Mouse (Mus musculus) forebrain, postnatal 0 days (tissue): Measurements from ENCODE around the gene Sox18. TPM values are rescaled to one million over a fixed set of nuclear protein-coding genes. Genes with fewer than 3 reads are reported as not detected.

ENCODE experiments used
- ATAC-seq: fragments of 200-750 bp; cut with Nextera tagmentation; 2 replicates; pipeline ENCODE4 v1.8.0; 2017; ENCODE audit warnings: mild to moderate bottlenecking, moderate library complexity
- DNase-seq: peaks from one replicate; pipeline ENCODE4 v3.0.0-alpha.2; 2015
- H3K27ac ChIP-seq: fragments of 300-500 bp; sonication (generic); 2 replicates; pipeline ENCODE4 v1.5.1; 2014; ENCODE audit warnings: low read depth, mild to moderate bottlenecking, antibody characterized with exemption, low read length, moderate library complexity, mixed read lengths
- H3K27me3 ChIP-seq: fragments of 300-500 bp; sonication (generic); 2 replicates; pipeline ENCODE4 v1.6.1; 2014; ENCODE audit warnings: mild to moderate bottlenecking, low read length, mixed read lengths; ENCODE audit not compliant: insufficient read depth
- H3K36me3 ChIP-seq: fragments of 300-500 bp; sonication (generic); 2 replicates; pipeline ENCODE4 v1.6.1; 2014; ENCODE audit warnings: mild to moderate bottlenecking, moderate library complexity; ENCODE audit not compliant: insufficient read depth
- H3K4me1 ChIP-seq: fragments of 300-500 bp; sonication (generic); 2 replicates; pipeline ENCODE4 v1.6.1; 2014; ENCODE audit warnings: antibody characterized with exemption; ENCODE audit not compliant: insufficient read depth
- H3K4me2 ChIP-seq: fragments of 300-500 bp; sonication (generic); 2 replicates; pipeline ENCODE4 v1.6.1; 2014; ENCODE audit warnings: low read depth, mild to moderate bottlenecking, moderate library complexity
- H3K4me3 ChIP-seq: fragments of 300-500 bp; sonication (generic); 2 replicates; pipeline ENCODE4 v1.5.1; 2014; ENCODE audit warnings: low read depth, low read length, mixed read lengths
- H3K9ac ChIP-seq: fragments of 300-500 bp; sonication (generic); 2 replicates; pipeline ENCODE4 v1.6.1; 2014; ENCODE audit warnings: mild to moderate bottlenecking
- H3K9me3 ChIP-seq: fragments of 300-500 bp; sonication (generic); 2 replicates; pipeline ENCODE4 v1.6.1; 2016; ENCODE audit warnings: low read length
- CTCF ChIP-seq: sonication (generic); IDR thresholded peaks from 2 replicates; pipeline ENCODE4 v1.5.1; 2016; ENCODE audit warnings: antibody characterized with exemption, control low read depth, low read depth
- WGBS: fragments of 180-500 bp; shearing (Covaris S2); extraction: QIAGEN DNeasy Blood & Tissue Kit; methylation state at CpG from one replicate; pipeline ENCODE4 v1.1.7; 2014; 5-methylcytosine and 5-hydroxymethylcytosine counted together
- polyA plus RNA-seq: library from polyadenylated mRNA; unstranded; fragments of >200 nt; fragmentation: Nextera tagmentation; extraction: Ambion mirVana; gene quantifications from 2 replicates; pipeline ENCODE4 v1.2.1, GENCODE M21; 2015
- total RNA-seq: library from RNA; depleted of rRNA; stranded (reverse); fragments of >200 nt; gene quantifications from 2 replicates; pipeline ENCODE4 v1.2.3, GENCODE M21; 2014; rRNA removed

Gene Sox18
- total RNA-seq = 5.4 and 8.9 TPM in 2 replicates
- polyA plus RNA-seq = 8.6 and 11.1 TPM in 2 replicates

DNA sequence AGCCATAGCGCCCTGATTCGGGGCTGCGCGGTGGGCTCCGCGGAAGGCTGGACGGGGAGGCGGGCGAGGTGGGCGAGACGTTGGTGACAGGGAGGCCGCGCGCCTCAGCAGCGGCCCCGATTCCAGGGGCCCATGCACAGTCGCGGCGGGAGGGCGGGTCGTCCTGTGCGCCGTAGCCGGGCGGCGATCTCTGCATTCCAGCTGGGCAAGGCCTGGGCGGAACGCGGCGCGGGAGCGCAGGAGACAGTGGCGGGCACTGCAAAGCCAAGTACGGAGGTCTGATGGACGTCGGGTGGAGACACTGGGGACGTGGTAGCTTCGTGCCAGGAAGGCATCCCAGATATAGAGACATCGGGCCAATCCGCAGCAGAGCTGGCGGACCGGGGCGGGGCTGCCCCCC, at the start of gene Sox18:
Gene Sox18 (minus strand): TSS at position 315 of the 400 bp plus-strand sequence.
- peaks cover 62% of the 10 kb centered on the region for H3K27me3 ChIP-seq
- H3K4me3 ChIP-seq = peak within 1 kb of the TSS; percentile 43
- no peaks in the 10 kb centered on the region for H3K36me3 ChIP-seq
- WGBS = 5% methylated on average over 43 of the region's 43 CpGs
- peak within 1 kb of the TSS; percentile 66 for H3K4me2 ChIP-seq
- H3K27ac ChIP-seq = no peak within 1 kb of the TSS
- no peaks in the 10 kb centered on the region for H3K9me3 ChIP-seq
- ATAC-seq (peak; percentile 30), DNase-seq (no peak)
- peak within 1 kb of the TSS; percentile 51 for H3K9ac ChIP-seq
- H3K4me1 ChIP-seq = 0 out of 2 replicates have a peak, but pooled peaks cover 8% of the 10 kb centered on the region
- TF ChIP-seq CTCF = no peak

DNA sequence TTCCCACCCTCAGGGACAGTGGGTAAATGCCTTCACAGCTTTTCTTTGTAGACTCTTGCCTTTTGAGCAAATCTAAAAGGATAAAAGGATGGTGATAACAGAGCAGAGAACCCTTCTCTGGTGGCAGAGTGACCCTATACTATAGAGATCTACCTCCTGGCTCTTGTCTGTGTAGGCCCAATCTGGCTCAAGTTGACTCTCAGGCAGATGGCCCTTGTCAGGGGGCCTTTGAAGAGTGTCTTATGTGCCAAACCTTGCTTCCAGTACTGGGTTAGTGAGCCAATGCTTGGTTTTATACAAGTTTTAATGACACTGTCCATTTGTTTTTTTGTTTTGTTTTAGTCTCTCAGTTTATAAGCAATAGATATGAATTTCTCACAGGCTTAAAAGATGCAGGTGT, 49.8 kb upstream of the Sox18 start:
- H3K27ac ChIP-seq = no peak overlapping the region
- H3K4me2 ChIP-seq = no peak overlapping the region
- no peaks in the 10 kb centered on the region for H3K9me3 ChIP-seq
- H3K36me3 ChIP-seq = peaks cover 27% of the 10 kb centered on the region
- no peak for TF ChIP-seq CTCF
- H3K9ac ChIP-seq = no peak overlapping the region
- H3K27me3 ChIP-seq = no peaks in the 10 kb centered on the region
- H3K4me1 ChIP-seq = peaks cover 4% of the 10 kb centered on the region; the same call in 1 of the 2 replicates
- ATAC-seq (no peak), DNase-seq (no peak)
- H3K4me3 ChIP-seq = no peak overlapping the region

DNA sequence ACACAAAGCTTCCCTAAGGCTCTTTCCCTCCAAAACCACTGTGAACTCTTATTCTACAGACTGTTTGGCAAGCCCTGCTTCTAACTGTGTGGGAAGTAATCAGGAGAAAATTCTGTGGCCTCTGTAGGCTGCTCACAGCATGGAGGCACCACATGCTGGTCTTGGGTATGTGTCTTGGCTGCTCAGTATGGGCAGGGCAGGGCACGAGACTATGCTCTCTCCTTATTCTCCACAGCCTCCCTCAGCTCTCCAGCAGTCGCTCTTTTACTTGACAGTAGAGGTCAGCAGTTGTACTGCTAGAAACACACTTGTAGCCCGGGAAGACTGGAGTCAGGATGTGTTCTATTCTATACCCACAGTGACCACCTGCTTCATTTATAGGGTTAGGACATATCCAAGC, 48.6 kb upstream of the Sox18 start:
- H3K36me3 ChIP-seq = peaks cover 27% of the 10 kb centered on the region
- no peaks in the 10 kb centered on the region for H3K9me3 ChIP-seq
- peak; percentile 10; the same call in 1 of the 2 replicates for TF ChIP-seq CTCF
- H3K4me3 ChIP-seq = no peak overlapping the region
- no peak overlapping the region for H3K27ac ChIP-seq
- 38% methylated on average over 3 of the region's 3 CpGs for WGBS
- DNase-seq (no peak), ATAC-seq (no peak)
- peaks cover 6% of the 10 kb centered on the region; the same call in 1 of the 2 replicates for H3K4me1 ChIP-seq
- no peak overlapping the region for H3K9ac ChIP-seq
- H3K27me3 ChIP-seq = no peaks in the 10 kb centered on the region
- H3K4me2 ChIP-seq = no peak overlapping the region

DNA sequence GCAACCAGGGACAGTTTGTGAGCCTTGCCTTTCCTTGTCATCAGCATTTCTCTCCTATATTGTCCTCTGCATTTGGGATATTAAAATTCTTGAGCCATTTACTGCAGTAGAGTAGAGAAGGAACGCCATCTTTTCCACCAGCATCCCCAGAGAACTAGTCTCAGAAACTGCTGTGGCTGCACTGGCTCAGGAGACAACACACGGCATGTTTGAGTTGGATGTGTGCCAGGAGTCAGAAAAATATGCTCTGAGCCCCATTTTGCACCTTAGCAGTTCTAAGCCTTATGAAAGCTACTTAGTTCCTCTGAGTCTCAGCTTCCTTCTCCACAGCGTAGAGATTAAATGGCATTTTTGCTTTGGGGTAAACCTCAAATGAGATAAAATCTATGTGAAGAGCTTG, 45.6 kb upstream of the Sox18 start:
- WGBS = 47% methylated on average over 3 of the region's 3 CpGs
- H3K4me2 ChIP-seq = peak overlapping the region; percentile 68
- H3K4me3 ChIP-seq = 0 out of 2 replicates have a peak overlapping the region, but pooled peaks have one; percentile 48
- peaks cover 20% of the 10 kb centered on the region for H3K36me3 ChIP-seq
- no peaks in the 10 kb centered on the region for H3K27me3 ChIP-seq
- H3K9ac ChIP-seq = no peak overlapping the region
- DNase-seq (peak; percentile 18), ATAC-seq (no peak)
- no peaks in the 10 kb centered on the region for H3K9me3 ChIP-seq
- H3K4me1 ChIP-seq = peaks cover 13% of the 10 kb centered on the region
- no peak overlapping the region for H3K27ac ChIP-seq
- no peak for TF ChIP-seq CTCF

DNA sequence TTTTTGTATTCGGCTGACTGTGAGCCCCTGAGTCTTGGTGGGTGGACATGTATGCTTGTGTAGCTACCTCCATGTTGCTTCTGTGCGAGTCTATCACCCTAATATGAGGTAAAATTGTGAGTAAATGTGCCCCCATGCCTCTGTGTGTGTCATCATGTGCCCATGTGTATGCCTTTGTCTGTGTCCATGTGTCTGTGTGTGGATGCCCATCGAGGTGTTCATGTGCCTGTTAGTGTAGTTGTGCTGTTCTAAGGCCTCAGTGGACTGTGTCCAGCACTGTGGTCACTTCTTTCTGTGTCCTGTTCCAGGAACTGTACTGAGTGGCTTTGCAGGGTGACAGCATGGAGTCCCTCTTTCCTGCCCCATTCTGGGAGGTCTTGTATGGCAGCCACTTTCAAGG, 43.9 kb upstream of the Sox18 start:
- WGBS = 45% methylated on average over 3 of the region's 3 CpGs
- TF ChIP-seq CTCF = no peak
- Histone ChIP-seq H3K4me1 (peaks cover 13% of the 10 kb centered on the region), H3K4me2 (peak overlapping the region; percentile 68), H3K9me3 (no peaks in the 10 kb centered on the region), H3K36me3 (peaks cover 18% of the 10 kb centered on the region), H3K27me3 (no peaks in the 10 kb centered on the region), H3K4me3 (peak overlapping the region; percentile 48), H3K27ac (peak overlapping the region; percentile 77), H3K9ac (peak overlapping the region; percentile 71)
- peak; percentile 34 for ATAC-seq
- DNase-seq = peak; percentile 63

DNA sequence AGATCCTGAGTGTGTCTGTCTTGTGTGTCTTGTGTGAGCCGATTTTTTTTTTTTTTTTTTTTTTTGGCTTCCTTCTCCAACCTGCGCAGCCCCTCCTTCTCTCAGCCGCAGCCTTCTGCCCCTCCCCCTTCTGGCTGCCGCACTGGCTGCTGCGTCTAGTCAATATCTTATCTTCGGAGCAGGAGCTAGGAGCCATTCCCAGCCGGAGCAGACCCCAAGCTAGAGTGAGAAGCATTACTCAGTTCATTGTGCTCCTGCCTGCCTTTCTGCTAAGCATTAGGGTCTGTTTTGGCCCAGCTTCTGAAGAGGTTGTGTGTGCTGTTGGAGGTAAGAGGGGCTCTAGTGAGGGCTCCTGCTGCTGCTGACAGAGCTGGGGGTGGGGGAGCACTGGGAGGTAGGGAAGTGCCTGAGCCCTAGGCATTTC, 43.5 kb upstream of the Sox18 start, which contains the start of gene Oprl1:
Gene Oprl1 (plus strand): TSS at position 114 of the 424 bp plus-strand sequence.
- DNase-seq (peak; percentile 85), ATAC-seq (peak; percentile 80)
- Histone ChIP-seq H3K9ac (peak within 1 kb of the TSS; percentile 71), H3K4me3 (peak within 1 kb of the TSS; percentile 48), H3K27me3 (no peaks in the 10 kb centered on the region), H3K4me1 (peaks cover 13% of the 10 kb centered on the region), H3K9me3 (no peaks in the 10 kb centered on the region), H3K36me3 (peaks cover 14% of the 10 kb centered on the region), H3K27ac (peak within 1 kb of the TSS; percentile 77), H3K4me2 (peak within 1 kb of the TSS; percentile 68)
- 3% methylated on average over 7 of the region's 7 CpGs for WGBS
- TF ChIP-seq CTCF = no peak; the same call in none of the 2 replicates

DNA sequence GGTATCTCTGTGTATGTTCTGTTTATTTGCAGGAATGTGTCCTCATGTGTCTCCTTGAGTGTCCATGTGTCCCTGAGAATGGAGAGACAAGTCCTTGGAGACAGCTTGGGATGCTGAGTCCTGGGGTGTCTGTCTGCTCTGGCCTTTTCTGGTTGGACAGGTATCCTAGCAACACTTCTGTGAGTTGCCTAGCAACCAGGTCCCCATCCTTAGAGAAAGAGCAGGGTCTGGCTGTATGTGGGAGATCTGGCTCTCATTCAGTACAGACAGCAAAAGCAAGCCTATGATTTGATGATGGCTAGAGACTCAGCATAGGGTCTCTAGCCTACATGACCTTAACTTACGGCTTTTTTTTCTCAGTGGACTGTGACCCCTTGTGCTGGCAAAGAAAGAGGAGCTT, 42.3 kb upstream of the Sox18 start:
- TF ChIP-seq CTCF = no peak
- peak; percentile 73 for ATAC-seq
- Histone ChIP-seq H3K4me2 (peak overlapping the region; percentile 68), H3K9ac (no peak overlapping the region), H3K9me3 (no peaks in the 10 kb centered on the region), H3K36me3 (peaks cover 2% of the 10 kb centered on the region), H3K27ac (peak overlapping the region; percentile 69), H3K4me1 (peaks cover 13% of the 10 kb centered on the region), H3K27me3 (no peaks in the 10 kb centered on the region), H3K4me3 (no peak overlapping the region)
- 48% methylated on average over 1 of the region's 1 CpGs for WGBS
- DNase-seq = peak; percentile 74
